9 mouse cellular contexts compared by ENCODE assay signal in genomic region chr5:107268121-107269005, GRCm38 (mm10). TPM values are rescaled to one million over a fixed set of nuclear protein-coding genes. Genes with fewer than 3 reads are reported as not detected.
A peak's percentile ranks its signal among the peaks of the same experiment; 100 is the strongest.
DNase-seq lines count a peak whose midpoint lies in the region; ATAC-seq and TF ChIP-seq lines count a peak whose summit lies in the region.
"Had no signal": no experiment of that assay in that cellular context is flagged by ENCODE, and none has a peak within 500 bp of the region (broad histone marks: within the 10 kb centered on the region; RNA-seq: fewer than 3 reads in every experiment).

No protein-coding gene starts in this region.

- peaks cover 9% of the 10 kb centered on the region; the same call in 1 of the 2 replicates for H3K36me3 ChIP-seq in embryonic facial prominence, embryonic 13.5 days
- no peaks in the 10 kb centered on the region for H3K36me3 ChIP-seq in hindbrain, embryonic 15.5 days
- H3K36me3 ChIP-seq in midbrain, embryonic 15.5 days (replicated peaks): no peaks in the 10 kb centered on the region

- peak; percentile 13 for DNase-seq in left cerebral cortex, postnatal 4 days
- no peak for DNase-seq in left cerebral cortex, adult 2 months (ENCODE audit: extremely low spot score in 1 of 2, low spot score in 2 of 2)
- DNase-seq in left cerebral cortex, adult 18-20 months (ENCODE audit: low spot score in 2 of 2): no peak
- no peak for DNase-seq in thymus, postnatal 25 days
- DNase-seq in left cerebral cortex, adult 8-10 months (ENCODE audit: low spot score in 2 of 2): no peak

- H3K27ac ChIP-seq in left cerebral cortex, adult 2 months: no peak overlapping the region
- peak overlapping the region; percentile 79 for H3K27ac ChIP-seq in embryonic facial prominence, embryonic 13.5 days
- peak overlapping the region; percentile 38 for H3K27ac ChIP-seq in hindbrain, embryonic 15.5 days (replicated peaks)
- no peak overlapping the region for H3K27ac ChIP-seq in midbrain, embryonic 15.5 days
- H3K27ac ChIP-seq: forebrain, embryonic 13.5 days had no signal

- peak overlapping the region; percentile 44 for H3K4me2 ChIP-seq in embryonic facial prominence, embryonic 13.5 days
- peak overlapping the region; percentile 11; the same call in 1 of the 2 replicates for H3K4me2 ChIP-seq in hindbrain, embryonic 15.5 days
- no peak overlapping the region for H3K4me2 ChIP-seq in midbrain, embryonic 15.5 days
- H3K4me2 ChIP-seq: forebrain, embryonic 13.5 days had no signal

- no peaks in the 10 kb centered on the region for H3K27me3 ChIP-seq in embryonic facial prominence, embryonic 13.5 days
- H3K27me3 ChIP-seq in hindbrain, embryonic 15.5 days: 0 out of 2 replicates have a peak, but pooled peaks cover 2% of the 10 kb centered on the region
- no peaks in the 10 kb centered on the region for H3K27me3 ChIP-seq in midbrain, embryonic 15.5 days (replicated peaks)

- H3K9me3 ChIP-seq in embryonic facial prominence, embryonic 13.5 days: no peaks in the 10 kb centered on the region
- no peaks in the 10 kb centered on the region for H3K9me3 ChIP-seq in hindbrain, embryonic 15.5 days
- H3K9me3 ChIP-seq in midbrain, embryonic 15.5 days: no peaks in the 10 kb centered on the region
- H3K9me3 ChIP-seq: forebrain, embryonic 13.5 days had no signal

- H3K4me3 ChIP-seq in left cerebral cortex, adult 2 months: no peak overlapping the region
- H3K4me3 ChIP-seq in embryonic facial prominence, embryonic 13.5 days: no peak overlapping the region
- no peak overlapping the region for H3K4me3 ChIP-seq in hindbrain, embryonic 15.5 days
- H3K4me3 ChIP-seq in midbrain, embryonic 15.5 days: no peak overlapping the region
- H3K4me3 ChIP-seq: forebrain, embryonic 13.5 days had no signal

- intact Hi-C loops in left cerebral cortex, postnatal 4 days (cut with DNase I): no loop called here
- intact Hi-C loops in left cerebral cortex, adult 2 months (cut with DNase I): no loop called here

- ATAC-seq in embryonic facial prominence, embryonic 13.5 days (ENCODE audit: insufficient number of reproducible peaks, insufficient read depth, low FRiP score, low TSS enrichment, low read depth): no peak
- no peak for ATAC-seq in hindbrain, embryonic 15.5 days (ENCODE audit: low FRiP score, low read depth)
- peak; percentile 47; the same call in 1 of the 2 replicates for ATAC-seq in midbrain, embryonic 15.5 days (replicated peaks)
- ATAC-seq: forebrain, embryonic 13.5 days had no signal

- H3K4me1 ChIP-seq in embryonic facial prominence, embryonic 13.5 days: peaks cover 55% of the 10 kb centered on the region
- H3K4me1 ChIP-seq in hindbrain, embryonic 15.5 days (replicated peaks): peaks cover 14% of the 10 kb centered on the region
- H3K4me1 ChIP-seq in midbrain, embryonic 15.5 days: peaks cover 12% of the 10 kb centered on the region

- H3K9ac ChIP-seq in embryonic facial prominence, embryonic 13.5 days: 0 out of 2 replicates have a peak overlapping the region, but pooled peaks have one; percentile 27
- no peak overlapping the region for H3K9ac ChIP-seq in hindbrain, embryonic 15.5 days
- no peak overlapping the region for H3K9ac ChIP-seq in midbrain, embryonic 15.5 days
- H3K9ac ChIP-seq: forebrain, embryonic 13.5 days had no signal

- TF ChIP-seq CTCF in left cerebral cortex, adult 2 months (IDR thresholded peaks at IDR 0.05): no peak

- 23% methylated on average over 16 of the region's 16 CpGs for WGBS in embryonic facial prominence, embryonic 13.5 days
- WGBS in hindbrain, embryonic 15.5 days: 42% methylated on average over 16 of the region's 16 CpGs
- 35% methylated on average over 16 of the region's 16 CpGs for WGBS in midbrain, embryonic 15.5 days

RNA-seq across cellular contexts. Expression of gene Tgfbr3, which starts 21.1 kb away (rescaled TPM):
- total RNA-seq in left cerebral cortex, postnatal 4 days (2021): 1 to 10 TPM; 6.7 to 8.7 TPM
- total RNA-seq in left cerebral cortex, adult 2 months (2021): 10 to 100 TPM; 10.8 to 11.3 TPM
- polyA plus RNA-seq in embryonic facial prominence, embryonic 13.5 days (2015; fragmentation: Nextera tagmentation; extraction: Ambion mirVana): 35.8 and 35.9 TPM in 2 replicates
- polyA plus RNA-seq in hindbrain, embryonic 15.5 days (2015; fragmentation: Nextera tagmentation; extraction: Ambion mirVana): 6.0 and 7.5 TPM in 2 replicates
- polyA plus RNA-seq in midbrain, embryonic 15.5 days (2015; fragmentation: Nextera tagmentation; extraction: Ambion mirVana): 6.5 TPM in 2 replicates
- 10 to 100 TPM; 12.2 to 13.4 TPM for total RNA-seq in left cerebral cortex, adult 18-20 months (2021)
- total RNA-seq in left cerebral cortex, adult 8-10 months (2022): 10 to 100 TPM; 14.7 to 18.7 (median 16.0) TPM

Comparison
In these comparisons a context has a peak if more than half of its experiments do, and no peak if none do; other contexts are left out.
1. H3K27ac ChIP-seq: peak in embryonic facial prominence, embryonic 13.5 days (single experiment) and hindbrain, embryonic 15.5 days (single experiment); none in left cerebral cortex, adult 2 months (single experiment) and midbrain, embryonic 15.5 days (single experiment).